Mouse (Mus musculus) kidney, adult 2 months (tissue): ENCODE results near the gene Prmt3.

Source experiments
- CTCF ChIP-seq: fragments of 200-500 bp; conservative IDR thresholded peaks from 2 replicates; pipeline ENCODE4 v1.5.1; 2011; ENCODE audit warnings: low read depth, mild to moderate bottlenecking, control low read depth, low read length, moderate library complexity, mixed read lengths; ENCODE audit not compliant: insufficient read depth, insufficient read length
- POLR2A ChIP-seq: fragments of 200-500 bp; IDR thresholded peaks from one replicate; pipeline ENCODE4 v1.6.1; 2011; ENCODE audit warnings: low read depth, low read length, control low read depth

DNA sequence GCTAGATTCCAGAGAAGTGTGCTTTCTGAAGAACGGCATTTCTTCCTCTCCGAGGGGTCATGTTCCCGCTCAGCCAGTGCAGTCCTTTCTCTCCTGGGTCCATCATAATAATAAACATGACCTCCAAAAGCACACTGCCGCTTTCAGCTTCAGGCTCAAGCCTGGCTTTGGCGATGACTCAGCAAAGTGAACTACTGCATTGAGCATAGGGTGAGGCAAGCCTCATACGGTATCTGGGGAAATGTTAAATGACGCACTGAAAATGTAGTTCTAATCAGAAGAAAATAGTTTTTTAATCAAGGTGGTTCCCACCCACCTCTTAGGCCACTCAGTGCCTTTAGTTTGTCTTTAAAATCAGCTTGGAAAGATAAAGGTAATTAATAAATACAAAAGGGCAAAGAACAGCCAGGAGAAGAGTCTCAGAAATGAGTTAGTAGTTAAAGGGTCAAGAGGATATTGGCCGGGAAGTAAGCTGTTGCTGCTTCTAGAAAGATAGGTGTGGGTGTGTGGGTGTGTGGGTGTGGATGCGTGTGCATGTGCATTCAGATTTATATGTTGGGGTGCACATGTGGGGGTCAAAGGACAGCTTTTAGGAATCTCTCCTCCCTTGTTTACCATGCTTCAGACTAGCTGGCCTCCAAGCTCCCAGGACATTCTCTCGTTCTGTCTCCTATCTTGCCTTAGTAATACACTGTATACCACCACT is 14.0 kb upstream of the Prmt3 start:
- TF ChIP-seq POLR2A (no peak), CTCF (no peak)
